Mouse (Mus musculus) intestine, postnatal 0 days (tissue): ENCODE data around the gene Rgl1. TPM values are rescaled to one million over a fixed set of nuclear protein-coding genes. Genes with fewer than 3 reads are reported as not detected.

Source experiments
- ATAC-seq: fragments of 200-750 bp; cut with Nextera tagmentation; 2 replicates; pipeline ENCODE4 v1.8.0; 2017; ENCODE audit warnings: mild to moderate bottlenecking, moderate TSS enrichment, moderate library complexity
- H3K27ac ChIP-seq: fragments of 300-500 bp; sonication (generic); 2 replicates; pipeline ENCODE4 v1.5.1; 2014; ENCODE audit warnings: mild to moderate bottlenecking, low read depth, low read length, moderate library complexity
- H3K27me3 ChIP-seq: fragments of 300-500 bp; sonication (generic); replicated peaks from 2 replicates; pipeline ENCODE4 v1.6.1; 2014; ENCODE audit warnings: low read length, mixed read lengths; ENCODE audit not compliant: control insufficient read depth, insufficient read depth
- H3K36me3 ChIP-seq: fragments of 300-500 bp; sonication (generic); 2 replicates; pipeline ENCODE4 v1.6.1; 2014; ENCODE audit warnings: mild to moderate bottlenecking, moderate library complexity; ENCODE audit not compliant: control insufficient read depth, insufficient read depth
- H3K4me1 ChIP-seq: fragments of 300-500 bp; sonication (generic); replicated peaks from 2 replicates; pipeline ENCODE4 v1.6.1; 2014; ENCODE audit warnings: antibody characterized with exemption, low read length, mixed read lengths; ENCODE audit not compliant: control insufficient read depth, insufficient read depth
- H3K4me2 ChIP-seq: fragments of 300-500 bp; sonication (generic); replicated peaks from 2 replicates; pipeline ENCODE4 v1.6.1; 2014; ENCODE audit warnings: low read depth, mild to moderate bottlenecking, moderate library complexity
- H3K4me3 ChIP-seq: fragments of 300-500 bp; sonication (generic); 2 replicates; pipeline ENCODE4 v1.5.1; 2014; ENCODE audit warnings: low read depth, low read length
- H3K9ac ChIP-seq: fragments of 300-500 bp; sonication (generic); 2 replicates; pipeline ENCODE4 v1.6.1; 2014; ENCODE audit warnings: mild to moderate bottlenecking, low read depth, low read length
- H3K9me3 ChIP-seq: fragments of 300-500 bp; sonication (generic); 2 replicates; pipeline ENCODE4 v1.6.1; 2016; ENCODE audit warnings: mixed run types; ENCODE audit not compliant: control insufficient read depth
- CTCF ChIP-seq: sonication (generic); IDR thresholded peaks from 2 replicates; pipeline ENCODE4 v1.5.1; 2016; ENCODE audit warnings: low read depth, mild to moderate bottlenecking, control low read depth, antibody characterized with exemption, moderate library complexity
- WGBS: fragments of 180-500 bp; shearing (Covaris S2); extraction: QIAGEN DNeasy Blood & Tissue Kit; methylation state at CpG from one replicate; pipeline ENCODE4 v1.1.7; 2014; 5-methylcytosine and 5-hydroxymethylcytosine counted together
- polyA plus RNA-seq: library from polyadenylated mRNA; unstranded; fragments of >200 nt; fragmentation: Nextera tagmentation; extraction: Ambion mirVana; gene quantifications from 2 replicates; pipeline ENCODE4 v1.2.1, GENCODE M21; 2015

Gene Rgl1
- polyA plus RNA-seq, 1 experiment from 2014 or later: 39.4 TPM

DNA sequence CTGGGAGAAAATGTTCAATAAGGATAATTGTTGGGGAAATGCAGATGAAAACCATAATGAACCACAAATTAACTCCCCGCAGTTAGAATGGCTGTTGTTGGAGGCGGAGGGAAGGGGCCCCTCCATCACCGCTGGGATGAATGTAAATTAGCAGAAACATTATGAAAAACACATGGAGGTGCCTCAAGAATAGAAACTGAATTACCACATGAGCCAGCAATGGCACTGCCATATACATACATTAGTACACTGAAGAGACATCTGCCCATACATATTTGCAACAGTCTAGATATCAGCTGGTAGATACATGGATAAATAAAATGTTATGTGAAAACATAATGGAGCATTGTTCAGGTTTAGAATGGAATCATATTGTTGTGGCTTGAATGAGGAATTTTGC lies 51.7 kb downstream of the Rgl1 start:
- 90% methylated on average over 3 of the region's 3 CpGs for WGBS
- Histone ChIP-seq H3K27ac (no peak overlapping the region), H3K9ac (no peak overlapping the region), H3K4me2 (no peak overlapping the region), H3K4me1 (no peaks in the 10 kb centered on the region), H3K9me3 (no peaks in the 10 kb centered on the region), H3K27me3 (no peaks in the 10 kb centered on the region), H3K4me3 (no peak overlapping the region), H3K36me3 (no peaks in the 10 kb centered on the region)
- TF ChIP-seq CTCF: no peak
- ATAC-seq: no peak

DNA sequence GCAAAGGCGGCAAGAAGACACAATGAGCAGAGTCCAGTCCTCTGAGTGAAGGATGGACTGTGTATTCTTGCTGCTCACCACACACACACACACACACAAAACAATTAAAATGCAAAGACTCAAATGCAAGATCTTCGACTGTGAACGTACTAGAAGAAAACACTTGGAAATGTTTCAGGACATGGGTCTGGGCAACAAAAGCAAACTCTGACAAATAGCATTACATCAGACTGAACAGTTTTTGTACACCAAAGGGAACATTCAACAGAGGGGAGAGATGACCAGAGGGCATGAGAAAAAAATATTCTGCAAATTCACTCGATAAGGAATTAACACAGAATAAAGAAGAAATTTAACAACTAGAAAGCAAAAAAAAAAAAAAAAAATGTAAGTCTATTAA lies 52.2 kb downstream of the Rgl1 start:
- Histone ChIP-seq H3K27ac (no peak overlapping the region), H3K36me3 (no peaks in the 10 kb centered on the region), H3K9ac (no peak overlapping the region), H3K4me3 (no peak overlapping the region), H3K4me2 (no peak overlapping the region), H3K4me1 (no peaks in the 10 kb centered on the region), H3K27me3 (no peaks in the 10 kb centered on the region), H3K9me3 (no peaks in the 10 kb centered on the region)
- TF ChIP-seq CTCF: no peak
- ATAC-seq: no peak
- 90% methylated on average over 4 of the region's 4 CpGs for WGBS

DNA sequence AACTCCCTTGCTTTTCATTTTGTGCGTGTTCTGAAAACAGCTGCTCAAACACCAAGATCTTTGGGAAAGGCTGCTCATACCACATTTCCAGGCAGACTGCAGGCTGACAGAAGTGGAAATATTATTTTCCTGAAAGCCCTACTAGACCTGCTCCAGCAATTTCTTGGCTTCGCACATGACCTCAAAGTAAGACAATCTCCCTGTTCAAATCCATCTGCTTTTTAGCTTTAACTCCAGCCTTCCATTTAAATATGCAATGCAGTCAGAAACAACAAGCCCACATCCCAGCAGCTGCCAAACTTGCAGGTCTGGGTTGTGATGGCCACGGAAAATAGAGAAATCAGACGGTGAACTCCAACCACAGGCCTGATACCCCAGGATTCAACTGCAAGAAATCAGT lies 55.1 kb downstream of the Rgl1 start:
- Histone ChIP-seq H3K4me1 (no peaks in the 10 kb centered on the region), H3K4me3 (no peak overlapping the region), H3K4me2 (no peak overlapping the region), H3K9me3 (no peaks in the 10 kb centered on the region), H3K9ac (no peak overlapping the region), H3K27ac (no peak overlapping the region), H3K27me3 (no peaks in the 10 kb centered on the region), H3K36me3 (no peaks in the 10 kb centered on the region)
- no peak for ATAC-seq
- no peak for TF ChIP-seq CTCF
- WGBS: 88% methylated on average over 4 of the region's 4 CpGs

DNA sequence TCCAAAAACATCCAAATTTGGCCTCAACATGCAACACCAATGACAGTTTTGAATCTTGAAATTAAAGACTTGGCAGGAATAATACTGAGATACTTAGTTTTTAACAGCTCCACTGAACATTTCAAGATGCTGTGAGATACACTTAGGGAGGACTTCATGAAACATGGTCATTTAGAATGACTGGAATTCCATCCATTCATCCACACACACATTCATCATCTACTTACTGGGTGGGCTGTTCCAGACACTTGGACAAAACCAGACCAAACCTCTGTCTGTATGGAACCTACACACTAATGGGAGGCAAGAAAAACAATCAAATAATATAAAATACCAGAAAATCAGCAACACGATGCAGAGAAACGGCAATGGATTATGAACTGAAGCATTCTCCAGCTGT lies 58.6 kb downstream of the Rgl1 start:
- ATAC-seq: no peak
- no peak overlapping the region for H3K4me3 ChIP-seq
- no peaks in the 10 kb centered on the region for H3K27me3 ChIP-seq
- no peak overlapping the region for H3K9ac ChIP-seq
- 66% methylated on average over 2 of the region's 2 CpGs for WGBS
- H3K9me3 ChIP-seq: no peaks in the 10 kb centered on the region
- TF ChIP-seq CTCF: no peak
- H3K36me3 ChIP-seq: no peaks in the 10 kb centered on the region
- H3K4me1 ChIP-seq: no peaks in the 10 kb centered on the region
- H3K4me2 ChIP-seq: no peak overlapping the region
- no peak overlapping the region for H3K27ac ChIP-seq

DNA sequence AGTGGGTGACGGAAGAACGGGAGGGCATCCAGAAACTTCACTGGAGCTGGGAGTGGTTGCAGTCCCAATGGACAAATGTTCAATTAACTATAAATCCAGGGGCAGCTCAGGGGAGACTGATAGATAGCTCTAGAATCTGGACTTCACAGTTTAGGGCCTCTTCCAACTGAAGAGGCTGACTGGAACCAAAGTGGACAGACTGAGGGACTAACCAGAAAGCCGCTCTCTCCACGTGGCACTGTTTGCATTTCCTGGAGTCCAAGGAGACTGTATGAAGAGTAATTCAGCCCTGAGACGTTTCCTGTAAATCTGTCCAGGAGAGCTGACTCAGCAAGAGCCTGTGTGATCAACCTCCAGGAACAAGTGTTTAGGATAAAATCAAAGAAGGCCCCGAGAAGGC lies 62.2 kb downstream of the Rgl1 start:
- no peak for TF ChIP-seq CTCF
- Histone ChIP-seq H3K4me2 (no peak overlapping the region), H3K36me3 (no peaks in the 10 kb centered on the region), H3K9me3 (no peaks in the 10 kb centered on the region), H3K9ac (no peak overlapping the region), H3K27ac (no peak overlapping the region), H3K4me1 (no peaks in the 10 kb centered on the region), H3K27me3 (no peaks in the 10 kb centered on the region), H3K4me3 (no peak overlapping the region)
- 36% methylated on average over 6 of the region's 6 CpGs for WGBS
- no peak for ATAC-seq

DNA sequence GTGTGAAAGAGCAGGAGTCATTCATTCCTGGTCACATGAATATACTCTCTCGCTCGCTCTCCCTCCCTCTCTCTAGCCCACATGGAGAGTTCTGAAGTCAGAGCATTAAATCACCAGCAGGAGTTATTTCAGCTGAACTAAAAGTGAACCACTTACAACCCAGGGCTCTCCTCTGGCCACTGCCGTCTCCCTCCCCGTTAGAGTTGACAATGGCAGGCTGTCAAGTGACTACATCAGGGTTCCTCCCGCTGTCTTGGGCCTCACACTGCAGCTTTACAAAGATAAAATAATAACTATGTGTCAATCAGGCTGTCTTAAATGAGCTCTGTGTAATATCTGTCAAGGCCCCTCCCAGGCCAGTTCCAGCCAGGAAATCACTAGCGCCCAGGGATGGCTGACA lies 63.2 kb downstream of the Rgl1 start:
- Histone ChIP-seq H3K4me3 (no peak overlapping the region), H3K27ac (no peak overlapping the region), H3K27me3 (no peaks in the 10 kb centered on the region), H3K9ac (no peak overlapping the region), H3K36me3 (no peaks in the 10 kb centered on the region), H3K4me1 (no peaks in the 10 kb centered on the region), H3K4me2 (no peak overlapping the region), H3K9me3 (no peaks in the 10 kb centered on the region)
- no peak for ATAC-seq
- WGBS: 46% methylated on average over 6 of the region's 6 CpGs
- no peak for TF ChIP-seq CTCF

DNA sequence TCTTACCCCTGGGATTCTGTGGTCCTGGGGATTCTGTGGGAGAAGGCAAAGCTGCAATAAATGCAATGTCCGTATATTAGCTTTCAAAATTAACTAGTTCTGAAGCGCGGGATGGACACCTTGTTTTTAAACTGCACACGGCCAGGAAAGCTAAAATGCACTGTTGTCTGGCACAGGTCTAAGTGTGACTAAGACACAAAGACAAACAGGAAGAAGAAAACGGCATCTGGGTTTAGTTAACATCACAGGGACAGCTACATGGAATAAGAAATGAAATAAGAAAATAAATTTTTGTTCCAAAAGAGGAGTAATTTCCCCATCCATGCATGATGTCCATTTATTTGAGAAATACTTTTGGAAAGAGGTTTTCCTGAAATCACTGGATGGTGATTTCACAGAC lies 65.1 kb downstream of the Rgl1 start:
- Histone ChIP-seq H3K36me3 (no peaks in the 10 kb centered on the region), H3K4me2 (no peak overlapping the region), H3K9me3 (no peaks in the 10 kb centered on the region), H3K4me3 (no peak overlapping the region), H3K27ac (no peak overlapping the region), H3K27me3 (no peaks in the 10 kb centered on the region), H3K4me1 (no peaks in the 10 kb centered on the region), H3K9ac (no peak overlapping the region)
- WGBS: 83% methylated on average over 5 of the region's 5 CpGs
- ATAC-seq: no peak
- no peak for TF ChIP-seq CTCF
